Mouse (Mus musculus): Measurements from ENCODE around the gene Vrk3.

Vrk3 gene

GRCm38 (mm10) chr7:44760366-44760765, 12.2 kb downstream of the Vrk3 start:
- DNase-seq (ENCODE audit: low spot score): no peak

- no peak for DNase-seq (ENCODE audit: low spot score)
Measured at GRCm38 (mm10) chr7:44768129-44768528, 19.9 kb downstream of the Vrk3 start.

DNA sequence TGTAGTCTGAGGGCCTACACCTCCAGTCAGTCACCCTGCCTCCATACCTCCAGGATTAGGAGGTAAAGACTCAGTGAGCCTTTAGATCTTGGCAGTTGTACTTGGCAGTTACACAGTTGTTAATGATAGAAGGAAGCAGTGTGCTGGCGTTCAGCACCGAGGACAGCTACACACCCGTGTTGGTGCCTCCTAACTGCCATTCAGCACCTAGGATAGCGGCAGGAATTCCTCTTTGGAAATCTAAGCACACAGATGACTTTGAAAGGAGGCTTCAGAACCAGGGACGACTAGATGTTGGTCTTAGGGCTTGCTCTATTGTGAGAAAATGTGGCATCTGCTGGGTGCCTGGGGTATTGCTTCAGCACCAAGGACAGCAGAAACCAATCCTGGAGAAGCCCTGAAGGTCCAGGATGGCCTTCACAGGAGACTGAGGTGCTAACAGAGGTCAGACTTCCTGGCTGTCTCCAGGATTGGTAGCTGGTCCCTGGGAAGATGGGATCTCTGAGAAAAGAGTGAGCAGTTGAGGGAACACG, 21.9 kb downstream of the Vrk3 start:
- peak; percentile 82 for DNase-seq (ENCODE audit: low spot score)

DNA sequence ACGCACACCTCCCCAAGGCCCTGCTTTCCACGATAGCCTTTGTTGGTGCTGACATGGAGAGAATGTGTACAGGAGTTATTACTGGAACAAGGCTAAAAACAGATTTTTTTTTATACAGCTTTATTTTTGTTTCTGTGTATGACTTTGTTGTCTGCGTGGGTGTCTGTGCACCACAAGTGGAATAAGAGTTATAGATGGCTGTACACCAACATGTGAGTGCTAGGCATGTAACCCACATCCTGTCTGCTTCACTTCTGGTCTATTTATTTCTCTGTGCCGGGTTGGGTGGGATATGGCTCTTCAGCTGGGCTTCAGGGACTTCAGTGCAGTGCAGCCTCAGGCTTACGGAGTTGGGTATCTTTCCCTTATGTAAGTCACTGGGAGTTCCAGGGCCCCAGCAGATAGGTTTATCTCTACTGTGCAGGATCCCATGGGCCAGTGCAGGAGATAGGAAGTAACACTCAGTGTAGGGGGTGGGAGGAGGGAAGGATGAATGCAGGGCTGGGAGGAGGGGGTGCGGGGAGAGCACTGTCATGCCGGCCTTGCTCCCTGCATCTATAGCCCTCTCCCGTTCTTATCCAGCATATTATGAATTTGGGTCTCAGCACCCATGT, 24.5 kb downstream of the Vrk3 start:
- no peak for DNase-seq (ENCODE audit: low spot score)

GRCm38 (mm10) chr7:44776849-44777498, 28.8 kb downstream of the Vrk3 start:
- DNase-seq (ENCODE audit: low spot score): no peak

GRCm38 (mm10) chr7:44780101-44780500, 31.9 kb downstream of the Vrk3 start:
- no peak for DNase-seq (ENCODE audit: low spot score)

DNA sequence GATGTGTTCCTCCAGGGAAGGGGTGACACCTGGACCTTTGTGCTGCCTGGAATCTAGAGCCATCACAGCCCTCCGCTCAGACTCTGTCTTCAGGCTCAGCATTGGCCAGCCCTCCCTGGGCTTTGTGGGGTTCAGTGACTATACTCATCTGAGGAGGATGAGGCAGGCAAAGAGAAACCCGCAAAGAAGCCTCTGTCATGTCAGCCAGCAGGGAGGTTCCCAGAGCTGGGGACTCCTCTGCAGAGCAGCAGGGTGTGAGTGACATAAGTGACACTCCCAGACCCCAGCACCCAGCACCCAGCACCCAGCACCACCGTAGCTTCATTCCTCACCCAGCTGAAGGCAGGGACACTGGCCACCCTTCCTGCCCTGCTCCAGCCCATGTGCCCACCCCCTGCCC, 41.3 kb downstream of the Vrk3 start:
- no peak for DNase-seq (ENCODE audit: low spot score)

GRCm38 (mm10) chr7:44790066-44790465, 41.9 kb downstream of the Vrk3 start:
- DNase-seq (ENCODE audit: low spot score): no peak

- DNase-seq (ENCODE audit: low spot score): no peak
Measured at GRCm38 (mm10) chr7:44792781-44793180, 44.6 kb downstream of the Vrk3 start.

- no peak for DNase-seq (ENCODE audit: low spot score)
Measured at GRCm38 (mm10) chr7:44808927-44809326, 60.7 kb downstream of the Vrk3 start.

DNA sequence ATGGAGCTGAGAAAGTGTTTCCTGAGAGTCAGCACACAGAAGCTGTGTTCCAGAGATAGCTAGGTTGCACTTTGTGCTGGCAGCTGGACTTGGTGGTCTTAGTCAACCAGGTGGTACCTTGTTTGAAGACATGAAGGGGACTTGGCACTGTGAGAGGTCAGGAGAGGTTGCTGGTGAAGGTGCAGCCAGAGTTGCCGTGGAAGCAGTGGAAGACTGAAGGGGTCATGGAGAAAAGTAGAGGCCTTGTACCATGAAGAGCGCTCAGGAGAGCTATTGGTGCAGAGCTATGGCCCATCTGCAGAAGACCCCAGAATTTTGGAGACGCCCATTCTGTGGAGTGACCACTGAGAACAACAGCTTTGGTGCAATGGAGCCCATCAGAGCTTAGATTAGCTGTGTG, 61.3 kb downstream of the Vrk3 start:
- no peak for DNase-seq (ENCODE audit: low spot score)

DNA sequence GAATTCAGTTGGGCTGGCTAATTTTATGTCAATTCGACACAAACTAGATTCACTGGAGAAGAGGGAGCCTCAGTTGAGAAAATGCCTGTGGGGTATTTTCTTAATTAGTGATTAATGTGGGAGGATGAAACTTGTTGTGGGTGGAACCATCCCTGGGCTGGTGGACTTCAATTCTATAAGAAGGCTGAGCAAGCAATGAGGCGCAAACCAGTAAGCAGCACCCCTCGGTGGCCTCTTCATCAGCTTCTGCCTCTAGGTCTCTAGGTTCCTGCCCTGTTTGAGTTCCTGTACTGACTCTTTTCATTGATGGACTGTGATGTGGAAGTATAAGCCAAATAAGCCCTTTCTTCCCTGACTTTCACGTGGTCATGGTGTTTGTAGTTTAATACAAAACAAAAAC, 62.2 kb downstream of the Vrk3 start:
- DNase-seq (ENCODE audit: low spot score): no peak

DNA sequence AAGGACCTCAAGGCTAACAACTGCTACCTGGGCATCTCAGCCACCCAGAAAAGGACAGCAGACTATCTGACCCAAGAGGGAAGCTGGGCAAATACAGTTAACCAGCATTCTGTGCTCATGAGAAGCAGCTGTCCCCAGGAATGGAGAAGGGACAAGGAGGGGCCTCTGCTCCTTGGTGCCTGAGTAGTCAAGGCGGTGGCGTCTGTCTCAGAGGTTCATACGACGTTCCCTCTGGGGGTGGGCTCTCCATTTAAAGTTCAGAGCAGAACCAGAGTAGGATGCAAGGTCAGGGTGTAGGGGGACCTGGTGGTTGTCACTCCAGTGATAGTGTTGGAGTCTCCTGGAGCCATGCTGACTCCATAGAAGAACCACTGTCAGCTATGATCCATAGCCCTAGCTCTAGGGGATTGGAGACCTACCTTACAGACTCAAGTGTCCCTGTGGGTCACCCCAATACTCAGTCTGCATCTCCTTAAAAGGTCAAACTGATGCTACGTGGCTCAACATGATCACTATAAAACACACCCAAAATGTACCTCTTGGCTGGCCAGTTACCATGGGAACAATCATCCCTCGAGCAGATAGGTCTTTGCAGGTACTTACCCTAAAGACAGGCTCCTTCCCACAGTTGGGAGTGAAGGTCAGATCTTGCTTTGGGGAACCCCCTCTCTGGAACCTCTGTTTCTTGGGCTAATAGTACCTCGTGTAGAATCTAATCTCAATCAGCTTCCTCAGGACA, 62.8 kb downstream of the Vrk3 start:
- DNase-seq (ENCODE audit: low spot score): no peak

GRCm38 (mm10) chr7:44812651-44813325, 64.6 kb downstream of the Vrk3 start:
- DNase-seq (ENCODE audit: low spot score): no peak

DNA sequence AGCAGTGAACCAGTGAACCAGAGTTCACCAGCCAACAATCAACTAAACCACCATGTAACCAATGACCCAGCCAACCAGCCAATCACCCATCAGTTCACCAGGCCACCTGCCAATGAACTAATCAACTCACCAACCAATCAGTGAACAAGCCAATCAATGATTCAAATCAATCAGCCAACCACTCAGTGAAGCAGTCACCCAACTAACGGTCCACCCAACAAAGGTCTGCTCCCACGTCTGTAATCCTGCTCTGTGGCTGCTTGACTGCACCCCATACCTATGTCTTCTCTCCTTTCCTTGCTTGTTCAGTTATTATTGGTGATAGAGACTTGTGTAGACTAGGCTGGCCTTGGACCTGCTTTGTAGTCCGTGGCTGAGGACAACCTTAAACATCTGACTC, 65.8 kb downstream of the Vrk3 start:
- no peak for DNase-seq (ENCODE audit: low spot score)

DNA sequence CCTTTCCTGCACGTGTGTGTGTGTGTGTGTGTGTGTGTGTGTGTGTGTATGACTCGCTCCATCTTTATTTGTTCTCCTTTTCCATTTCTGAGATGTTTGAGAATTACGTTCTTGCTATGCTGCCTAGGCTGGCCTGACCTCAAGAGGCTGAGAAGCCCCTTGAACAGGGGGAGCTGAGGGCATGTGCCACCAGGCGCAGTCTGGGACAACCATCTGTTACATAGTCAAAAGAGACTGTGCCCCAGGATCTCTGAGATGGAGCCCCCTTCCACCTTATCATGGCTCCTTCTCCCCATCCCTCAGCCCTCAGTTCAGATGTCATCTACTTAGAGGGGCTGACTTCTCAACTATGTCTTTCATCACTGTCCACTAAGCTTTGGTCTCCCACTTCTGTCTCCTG, 66.2 kb downstream of the Vrk3 start:
- DNase-seq (ENCODE audit: low spot score): no peak

- DNase-seq (ENCODE audit: low spot score): no peak
Measured at GRCm38 (mm10) chr7:44814952-44815553, 66.8 kb downstream of the Vrk3 start.

DNA sequence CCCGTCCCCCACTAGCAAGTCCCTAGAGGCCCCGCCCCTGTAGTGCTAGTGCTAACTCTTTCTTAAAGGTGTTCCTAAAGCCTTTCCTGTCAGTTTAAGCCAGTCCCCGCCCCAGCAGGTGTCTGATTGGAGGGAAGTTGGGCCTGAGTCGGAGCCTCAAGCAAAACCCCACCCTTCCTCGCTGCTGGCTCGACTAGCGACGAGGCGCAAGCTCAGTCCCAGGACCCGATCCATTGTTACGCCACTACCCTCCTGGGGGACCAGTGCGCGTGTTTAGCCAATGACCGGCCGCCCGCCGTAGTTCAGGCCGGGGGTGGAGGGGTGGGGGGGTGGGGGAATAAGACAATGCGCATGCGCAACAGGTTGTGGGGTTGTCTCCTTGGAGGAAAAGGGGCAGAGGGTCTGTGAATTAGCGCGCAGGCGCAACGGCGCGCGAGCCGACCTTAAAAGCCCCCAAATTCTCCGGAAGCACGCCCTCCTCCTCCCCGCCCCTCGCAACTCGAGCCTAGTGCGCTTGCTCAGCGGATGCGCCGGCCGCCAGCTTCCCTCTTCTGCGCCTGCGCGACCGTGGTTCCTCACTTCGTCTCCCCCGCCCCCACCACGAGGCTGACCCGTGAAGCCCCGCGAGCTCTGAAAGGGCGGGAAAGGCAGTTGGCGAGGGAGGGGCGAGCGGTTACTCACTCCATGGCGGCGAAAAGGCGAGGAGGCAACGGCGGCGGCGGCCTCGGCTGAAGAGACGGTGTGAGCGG, 67.7 kb downstream of the Vrk3 start, which contains the start of the genes Nup62 and Il4i1:
Gene Nup62 (plus strand): TSS at position 368 of the 749 bp plus-strand sequence.
Gene Il4i1 (plus strand): TSS at position 667 of the 749 bp plus-strand sequence.
- DNase-seq (ENCODE audit: low spot score): peak; percentile 99

DNA sequence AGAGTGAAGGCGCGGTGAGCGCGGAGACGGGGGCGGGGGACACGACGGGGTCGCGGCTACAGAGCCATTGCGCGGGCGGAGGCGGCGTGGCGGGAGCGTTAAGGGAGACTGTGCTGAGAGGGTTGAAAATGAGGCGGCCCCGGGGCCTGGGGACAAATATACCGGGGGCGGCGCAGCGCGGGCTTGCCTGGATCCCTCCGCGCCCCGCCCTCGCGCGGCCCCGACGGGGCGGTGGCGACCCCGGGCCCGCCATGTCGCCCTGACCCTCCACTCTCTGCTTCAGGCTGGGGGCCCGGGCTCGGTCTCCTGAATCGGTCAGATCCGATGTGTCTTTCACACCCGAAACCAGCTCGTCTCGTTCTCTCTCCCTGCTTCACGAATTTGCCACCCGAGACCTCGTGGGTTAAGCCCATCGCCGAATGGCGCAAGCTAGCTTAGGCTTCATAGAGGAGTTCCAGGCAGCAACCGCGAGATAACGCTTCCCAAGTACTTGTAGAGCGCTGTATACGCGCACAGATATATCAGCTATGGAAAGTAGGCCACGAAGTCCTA, 68.3 kb downstream of the Vrk3 start, which contains the start of gene Atf5:
Gene Atf5 (minus strand): TSS at position 189 of the 552 bp plus-strand sequence.
- no peak for DNase-seq (ENCODE audit: low spot score)

- no peak for DNase-seq (ENCODE audit: low spot score)
Measured at GRCm38 (mm10) chr7:44817441-44817840, 69.2 kb downstream of the Vrk3 start.

GRCm38 (mm10) chr7:44818164-44818563, 70.0 kb downstream of the Vrk3 start:
- peak; percentile 35 for DNase-seq (ENCODE audit: low spot score)
